Mouse (Mus musculus) skeletal muscle tissue, adult 2 months (tissue): ENCODE measurements around the gene Nup85.

ENCODE experiments used
- DNase-seq: peaks from one replicate; pipeline ENCODE4 v3.0.0-alpha.2; 2012; ENCODE audit warnings: low read depth, low spot score

Nup85 gene

DNA sequence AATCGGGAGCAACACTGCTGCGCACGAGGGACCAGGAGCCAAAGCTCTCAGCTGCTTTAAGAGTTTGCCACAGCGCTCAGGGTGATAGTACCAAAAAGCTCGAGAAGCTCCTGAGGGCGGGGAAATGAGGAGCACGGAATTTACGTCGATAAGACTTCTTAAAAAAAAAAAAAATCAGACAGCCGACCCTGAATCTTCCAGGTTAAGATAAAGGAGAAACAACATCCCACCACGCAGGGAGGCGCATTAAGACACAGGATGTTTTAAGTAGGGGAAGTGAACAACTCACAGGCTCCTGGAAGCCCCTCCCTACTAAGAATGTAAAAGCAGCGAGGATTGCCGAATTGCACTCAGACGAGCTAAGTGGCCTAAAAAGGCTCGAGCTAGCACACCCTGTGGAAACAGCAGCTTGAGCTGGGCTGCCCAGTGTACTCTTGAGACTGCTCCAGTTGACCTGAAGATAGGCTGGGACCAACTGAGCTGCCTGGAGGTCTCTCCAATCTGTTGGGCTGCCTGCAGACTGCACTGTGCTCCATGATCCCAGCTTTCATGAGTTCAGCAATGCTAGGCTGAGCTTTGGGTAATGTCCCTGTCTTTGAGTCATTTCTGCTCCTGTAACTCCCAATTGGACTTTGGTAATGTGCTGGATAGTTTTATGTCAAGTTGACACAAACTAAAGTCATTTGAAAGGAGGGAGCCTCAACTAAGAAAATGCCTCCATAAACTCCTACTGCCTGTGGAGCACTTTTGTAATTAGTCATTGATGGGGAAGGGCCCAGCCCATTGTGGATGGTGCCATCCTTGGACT lies 49.1 kb downstream of the Nup85 start:
- no peak for DNase-seq

DNA sequence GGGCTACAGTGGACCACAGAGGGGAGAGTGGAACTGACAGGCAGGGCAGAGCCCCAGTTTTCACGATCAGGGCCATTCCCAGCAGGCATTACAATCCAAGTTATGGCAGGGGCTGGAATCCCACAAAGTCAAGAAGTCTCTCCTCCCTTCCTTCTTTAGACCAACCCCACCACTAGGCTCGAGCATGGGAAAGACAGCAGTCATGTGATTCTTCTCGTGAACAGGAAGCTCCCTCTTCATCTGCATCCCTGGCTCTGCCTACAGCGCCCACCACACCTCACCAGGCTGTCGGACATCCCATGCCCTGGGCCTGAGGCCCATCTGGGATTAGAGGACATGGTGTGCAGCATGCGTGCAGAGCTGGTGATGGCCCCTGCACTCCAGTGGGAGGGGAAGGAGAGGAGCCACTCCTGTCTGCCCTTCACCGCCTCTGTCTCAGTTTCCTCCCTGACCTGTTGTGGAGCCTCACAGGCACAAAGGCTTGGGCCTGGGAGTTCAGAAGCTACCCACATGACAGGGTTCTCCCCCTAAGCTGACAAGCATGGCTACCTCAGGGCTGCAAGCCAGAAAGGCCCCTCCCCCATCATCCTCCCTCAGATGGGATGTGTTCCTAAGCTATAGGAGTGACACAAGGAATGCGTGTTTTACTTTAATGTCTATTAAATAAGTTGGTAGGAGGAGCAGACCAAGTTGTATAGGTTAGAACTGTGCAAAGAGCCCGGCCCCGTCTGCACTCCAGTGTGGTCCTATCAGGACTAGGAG lies 50.3 kb downstream of the Nup85 start:
- no peak for DNase-seq

DNA sequence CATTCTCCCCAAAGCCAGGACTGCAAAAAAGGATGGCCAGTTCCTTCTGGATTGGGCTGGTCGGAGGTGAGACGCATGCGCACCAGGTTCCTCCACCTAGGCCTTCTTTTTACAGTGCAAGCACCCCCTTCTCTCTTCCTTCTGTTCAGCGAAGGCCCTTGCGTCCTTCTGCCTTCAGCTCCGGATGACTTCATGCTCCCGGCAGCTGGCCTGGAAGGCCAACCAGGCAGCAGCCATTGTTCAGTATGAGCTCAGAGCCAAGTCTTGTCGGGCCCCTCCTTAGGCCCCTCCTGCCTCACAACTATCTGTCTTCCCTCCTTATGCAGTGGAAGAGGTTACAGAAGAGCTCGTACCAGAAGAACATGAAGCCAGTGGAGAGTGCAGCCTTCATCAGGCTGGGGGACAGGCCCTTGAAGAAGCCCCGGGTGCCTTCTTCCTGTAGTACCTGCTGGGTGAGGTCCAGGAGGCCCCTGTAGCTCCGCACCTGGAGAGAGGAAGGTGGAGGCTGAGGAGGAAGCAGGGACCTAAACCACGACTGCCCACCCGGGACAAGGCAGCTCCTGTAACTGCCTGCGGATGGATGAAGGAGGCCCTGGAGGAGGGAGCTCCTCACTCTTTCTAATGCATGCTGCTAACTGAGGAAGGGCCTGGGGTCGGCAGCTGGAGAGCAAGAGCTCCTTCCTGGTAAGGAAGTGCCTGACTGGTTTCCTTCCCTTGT lies 51.0 kb downstream of the Nup85 start:
- no peak for DNase-seq

GRCm38 (mm10) chr11:115615875-115616274 lies 51.6 kb downstream of the Nup85 start:
- no peak for DNase-seq

DNA sequence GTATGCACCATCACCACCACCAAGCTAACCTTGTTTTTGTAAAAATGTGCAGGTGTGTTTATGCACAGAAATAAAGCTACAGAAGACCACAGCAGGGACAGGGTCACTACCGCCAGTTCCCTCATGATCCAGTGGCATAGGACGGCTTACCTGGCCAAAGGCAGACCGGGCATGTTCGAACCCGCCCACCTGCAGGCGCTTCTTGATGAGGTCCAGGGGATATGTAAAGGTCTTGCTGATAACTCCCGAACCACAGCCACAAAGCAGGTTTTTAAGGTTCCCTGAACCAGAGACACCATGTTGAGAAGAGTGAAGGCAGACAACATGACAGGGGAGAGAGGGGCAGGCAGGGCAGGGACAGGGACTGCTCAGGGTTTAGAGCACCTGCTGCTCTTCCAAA lies 52.1 kb downstream of the Nup85 start:
- no peak for DNase-seq

DNA sequence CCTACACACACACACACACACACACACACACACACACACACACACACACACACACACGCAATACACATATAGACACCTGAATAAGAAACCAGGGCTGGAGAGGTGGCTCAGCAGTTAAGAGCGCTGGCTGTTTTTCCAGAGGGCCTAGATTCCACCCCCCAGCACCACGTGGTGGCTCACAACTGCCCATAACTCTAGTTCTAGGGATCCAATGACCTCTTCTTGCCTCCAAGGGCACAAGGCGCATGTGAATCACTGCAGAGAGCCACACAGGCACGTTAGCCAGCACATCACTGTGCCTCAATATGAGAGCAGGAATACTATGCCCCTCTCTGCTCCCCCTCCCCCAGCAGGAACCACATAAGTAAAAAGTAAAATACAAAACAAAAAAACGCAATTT lies 52.7 kb downstream of the Nup85 start:
- DNase-seq: no peak

DNA sequence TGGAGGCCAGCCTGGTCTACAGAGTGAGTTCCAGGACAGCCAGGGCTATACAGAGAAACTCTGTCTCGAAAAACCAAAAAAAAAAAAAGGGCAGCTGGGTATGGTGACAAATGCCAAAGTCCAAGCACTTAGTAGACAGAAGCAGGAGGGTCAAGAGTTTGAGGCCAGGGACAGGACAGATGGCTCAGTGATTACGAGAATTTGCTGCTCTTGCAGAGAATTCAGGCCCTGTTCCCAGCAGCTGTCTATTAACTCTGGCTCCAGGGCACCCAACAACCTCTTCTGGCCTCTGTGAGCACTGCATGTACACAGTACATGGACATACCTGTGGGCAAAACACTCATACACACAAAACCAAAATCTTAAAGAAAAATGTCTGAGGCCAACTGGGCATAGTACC lies 53.8 kb downstream of the Nup85 start:
- no peak for DNase-seq

DNA sequence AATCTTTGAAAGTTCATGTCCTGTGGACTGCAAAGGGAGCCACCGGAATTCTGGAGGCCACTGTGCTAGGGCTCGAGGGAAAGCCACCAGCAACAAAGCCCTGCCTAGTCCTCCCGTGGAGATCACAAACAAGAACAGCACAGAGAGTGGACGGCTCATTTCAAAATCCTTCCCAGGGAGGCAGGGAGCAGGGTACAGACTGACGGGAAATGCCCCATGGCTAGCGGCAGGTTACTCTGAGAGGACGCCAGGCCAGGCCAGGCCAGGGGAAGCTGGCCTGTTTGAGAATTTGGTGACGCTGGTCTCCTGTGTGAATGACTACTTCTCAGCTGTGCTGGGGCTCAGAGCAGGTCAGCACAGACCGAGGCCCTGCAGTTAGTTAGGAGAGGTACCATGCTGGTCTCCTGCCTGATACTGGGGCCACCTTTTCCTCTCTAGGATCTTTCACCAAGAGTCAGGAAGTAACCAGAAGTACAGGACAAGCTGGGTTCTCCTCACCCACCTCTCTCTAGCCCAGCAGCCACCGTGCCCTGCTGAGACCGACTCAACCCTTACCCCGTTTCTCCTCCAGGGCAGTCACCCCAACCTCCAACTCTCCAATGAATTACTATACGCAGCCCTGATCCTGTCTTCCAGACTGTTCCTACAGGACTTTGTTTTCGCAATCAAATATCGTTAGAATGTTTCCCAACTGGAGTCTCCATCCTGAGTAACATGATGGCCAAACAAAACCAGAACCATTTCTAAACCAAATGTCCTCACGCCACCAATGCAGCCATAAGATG lies 54.7 kb downstream of the Nup85 start:
- DNase-seq: no peak

GRCm38 (mm10) chr11:115619949-115620348 lies 55.7 kb downstream of the Nup85 start:
- no peak for DNase-seq

GRCm38 (mm10) chr11:115623487-115624070 lies 59.3 kb downstream of the Nup85 start:
- no peak for DNase-seq

DNA sequence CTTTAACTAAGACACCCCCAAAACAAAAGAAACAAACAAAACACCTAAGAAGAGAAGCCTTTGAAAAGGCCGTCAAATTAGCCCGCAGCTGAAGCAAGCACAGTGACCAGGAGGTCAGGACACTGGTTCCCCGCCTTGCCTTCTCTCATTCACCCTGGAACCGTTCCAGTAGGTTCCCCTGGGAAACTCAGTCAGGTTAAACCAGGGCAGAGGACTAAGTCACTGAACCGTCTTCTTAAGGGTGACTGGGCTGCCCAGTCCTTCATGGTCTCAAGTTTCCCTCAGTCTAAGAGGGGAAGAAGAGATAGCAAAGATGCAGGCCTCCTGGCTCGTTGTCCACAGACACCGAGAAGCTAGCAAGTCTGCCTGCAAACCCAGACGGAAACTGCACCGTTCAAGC lies 61.6 kb downstream of the Nup85 start:
- DNase-seq: peak; percentile 80

DNA sequence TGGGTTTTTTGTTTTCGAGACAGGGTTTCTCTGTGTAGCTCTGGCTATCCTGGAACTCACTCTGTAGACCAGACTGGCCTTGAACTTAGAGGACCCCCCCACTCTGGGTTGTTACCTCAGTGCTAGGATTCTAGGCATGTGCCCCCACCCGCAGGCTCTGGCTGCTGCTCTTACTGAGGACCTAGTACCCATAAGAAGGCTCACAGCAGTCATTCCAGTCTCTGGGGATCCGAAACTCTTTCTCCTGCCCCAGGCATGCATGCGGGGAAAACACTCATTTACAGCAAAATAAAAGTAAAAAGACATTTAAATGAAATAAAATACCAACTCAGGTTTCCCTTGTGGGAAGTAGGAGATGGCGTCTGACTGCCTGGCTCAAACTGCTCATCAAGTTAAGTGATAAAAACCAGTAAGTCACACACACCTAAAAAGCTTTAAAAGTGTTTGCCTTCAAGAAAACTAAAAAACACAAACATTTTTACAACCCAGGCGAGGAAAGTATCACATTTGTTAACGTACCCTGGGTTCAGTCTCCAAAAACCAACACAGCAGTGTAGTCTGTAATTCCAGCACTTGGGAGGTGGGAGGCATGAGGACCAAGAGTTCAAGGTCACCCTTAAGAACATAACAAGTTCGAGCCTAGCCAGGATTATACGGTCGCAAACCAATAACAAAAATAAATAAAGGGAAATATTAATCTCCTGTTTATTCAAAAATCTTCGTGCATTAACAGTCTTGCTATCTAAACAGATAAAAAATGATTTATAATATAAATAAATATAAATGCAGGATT lies 62.8 kb downstream of the Nup85 start:
- no peak for DNase-seq

DNA sequence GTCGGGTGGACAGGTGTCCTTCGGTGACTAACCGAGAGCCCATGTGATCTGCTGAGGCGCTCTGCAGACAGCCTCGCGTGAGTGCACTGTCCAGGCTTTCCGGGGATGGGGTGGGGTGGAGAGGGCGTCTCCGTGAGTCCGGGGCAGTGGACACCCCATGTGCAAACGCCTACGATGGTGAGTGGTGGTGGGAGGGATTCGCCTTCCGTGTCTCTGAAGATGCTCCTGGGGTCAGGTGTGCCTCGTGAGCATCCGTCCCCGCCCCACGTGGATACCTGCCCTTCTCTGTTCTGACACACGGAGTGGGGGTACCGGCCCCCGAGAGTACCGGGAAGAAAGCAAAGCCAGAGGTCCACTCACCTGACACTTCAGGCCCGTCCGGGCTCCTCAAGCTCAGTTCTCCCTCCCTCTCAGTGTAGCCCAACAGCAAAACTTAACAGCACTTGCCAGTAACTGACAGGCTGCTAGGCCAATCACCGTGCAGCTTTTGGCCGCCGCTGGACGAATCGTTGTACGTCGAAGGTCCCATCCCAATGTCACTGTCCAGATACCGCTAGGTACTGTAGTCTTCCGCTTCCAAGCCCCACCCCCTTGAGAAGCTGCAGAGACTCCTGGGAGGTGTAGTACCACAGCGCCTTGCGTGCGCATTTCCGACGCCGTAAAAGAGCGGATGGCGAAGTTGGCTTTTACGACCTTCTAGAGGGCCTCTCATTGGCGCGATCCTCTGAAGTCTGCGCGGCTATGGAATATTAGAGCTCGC lies 63.7 kb downstream of the Nup85 start, which contains the start of gene Slc25a19:
Gene Slc25a19 (minus strand): TSS at position 591 of the 760 bp plus-strand sequence.
- peak; percentile 100 for DNase-seq

- DNase-seq: no peak
Measured at GRCm38 (mm10) chr11:115628465-115629101, 64.3 kb downstream of the Nup85 start.

DNA sequence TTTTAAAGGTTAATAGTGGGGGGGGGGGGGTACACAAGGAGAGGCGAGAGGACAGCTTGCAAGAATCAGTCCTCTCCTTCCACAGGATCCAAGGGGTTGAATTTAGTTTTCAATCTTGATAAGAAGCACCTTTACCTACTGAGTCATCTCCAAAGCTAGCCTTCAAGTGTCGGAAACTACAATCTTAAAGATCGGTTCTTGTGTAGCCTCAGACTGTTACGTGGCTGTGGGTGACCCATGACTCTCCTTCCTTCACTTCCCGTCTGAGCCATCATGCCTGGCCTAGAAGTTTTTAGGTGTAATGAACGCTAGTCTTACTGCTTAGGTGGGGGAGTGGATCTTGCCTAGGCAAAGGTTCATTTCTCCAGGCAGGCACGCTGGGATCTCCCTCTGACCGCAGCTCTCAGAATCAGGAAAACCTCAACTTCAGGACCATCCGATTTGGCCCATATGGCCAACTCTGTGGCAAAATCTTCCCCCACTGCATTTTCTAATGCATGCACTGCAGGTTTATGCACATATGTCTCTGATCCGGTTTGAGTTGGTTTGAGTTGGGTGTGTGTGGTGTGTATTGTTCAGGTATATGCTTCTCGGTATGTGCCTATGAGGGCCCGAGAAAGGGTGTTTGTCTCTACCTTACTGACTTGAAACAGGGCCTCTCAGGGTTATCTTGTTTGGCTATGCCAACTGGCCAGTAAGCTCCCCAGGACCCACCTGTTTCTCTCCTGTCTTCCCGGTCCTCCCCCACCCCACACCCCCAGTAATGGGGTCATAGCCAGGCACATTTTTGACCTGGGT lies 65.7 kb downstream of the Nup85 start:
- no peak for DNase-seq

GRCm38 (mm10) chr11:115630532-115631504 lies 66.6 kb downstream of the Nup85 start:
- peak; percentile 67 for DNase-seq

GRCm38 (mm10) chr11:115631505-115631890 lies 67.3 kb downstream of the Nup85 start:
- no peak for DNase-seq
